Mouse (Mus musculus): Measurements from ENCODE around the gene Manbal.

GRCm38 (mm10) chr2:157429735-157430134, 62.3 kb downstream of the Manbal start:
- no peak for TF ChIP-seq TAL1 (conservative IDR thresholded peaks at IDR 0.05; ENCODE audit: low read depth, low read length)
- TF ChIP-seq CTCF (IDR thresholded peaks at IDR 0.05; ENCODE audit: low read depth, low read length), result no peak
- no peak for TF ChIP-seq GATA1 (IDR thresholded peaks at IDR 0.05; ENCODE audit: borderline replicate concordance, low read length)
- no peak for TF ChIP-seq POLR2AphosphoS5 (IDR thresholded peaks at IDR 0.05; ENCODE audit: insufficient replicate concordance, low read depth, low read length)

Measured in G1E (cell line).